Mouse (Mus musculus): ENCODE measurements around the gene Ttc24.

DNA sequence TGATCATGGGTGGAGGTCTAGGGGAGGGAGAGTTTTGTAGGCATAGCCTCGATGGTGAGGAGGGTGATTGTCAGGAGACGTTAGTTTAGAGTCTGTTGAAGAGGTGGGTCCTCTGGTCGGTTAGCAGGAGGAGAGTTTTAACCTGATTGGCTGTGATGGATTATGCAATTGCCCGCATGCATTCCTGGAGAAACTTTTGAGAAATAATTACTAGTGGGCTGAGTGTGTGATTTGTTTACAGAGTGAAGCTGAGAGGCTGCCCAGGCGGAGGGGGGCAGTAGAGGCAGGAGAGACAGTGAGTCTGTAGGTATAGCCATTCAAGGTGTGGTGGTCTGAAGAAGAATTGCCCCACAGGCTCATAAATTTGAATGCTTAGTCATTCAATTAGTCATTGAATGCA, 44.6 kb downstream of the Ttc24 start:
- TF ChIP-seq ZNF384 (IDR thresholded peaks at IDR 0.05; ENCODE audit: low read depth, low read length) (no peak), ZC3H11A (IDR thresholded peaks at IDR 0.05; ENCODE audit: borderline replicate concordance, low read depth, low read length) (no peak), HCFC1 (IDR thresholded peaks at IDR 0.05; ENCODE audit: borderline replicate concordance, insufficient read depth, low read length) (no peak), CHD2 (IDR thresholded peaks at IDR 0.05; ENCODE audit: low read depth, low read length) (no peak), MAFK (IDR thresholded peaks at IDR 0.05; ENCODE audit: insufficient read depth, low read depth, low read length) (0 out of 2 replicates have a peak, but pooled peaks have one; percentile 10)
